Mouse (Mus musculus): ENCODE measurements at regions not wholly inside any gene's neighbourhood (a gene's known extent, or its start where the extent isn't known, plus 50 kb on each side); places are given as distances from the start of the nearest gene placed in this dataset.

DNA sequence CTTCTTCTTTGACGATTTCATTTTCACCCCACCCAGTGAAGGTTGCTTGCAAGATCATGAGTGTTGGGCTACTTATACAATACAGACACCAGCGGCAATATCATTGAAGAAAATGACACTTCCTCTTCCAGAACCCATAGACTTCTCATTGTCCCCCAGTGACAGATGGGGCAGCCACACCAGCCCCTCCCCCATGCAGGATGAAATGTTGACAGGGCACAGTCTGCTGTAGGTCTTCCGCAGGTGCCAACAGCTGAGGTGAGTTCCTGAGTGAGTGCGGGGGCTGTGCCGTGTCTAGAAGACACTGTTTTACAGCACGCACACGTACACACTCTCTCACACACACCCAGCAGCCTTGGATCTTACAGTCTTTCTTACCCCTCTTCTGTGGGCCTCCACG, 171.0 kb upstream of the Ntf3 start:
- TF ChIP-seq CTCF (IDR thresholded peaks at IDR 0.05; ENCODE audit: low read depth) (no peak), EP300 (optimal IDR thresholded peaks at IDR 0.05) (no peak)
